Mouse (Mus musculus) G1E (cell line): ENCODE results near the gene Farp2.

ENCODE experiments used
- CTCF ChIP-seq: IDR thresholded peaks from 2 replicates; pipeline ENCODE4 v1.5.1; 2012; ENCODE audit warnings: low read depth, low read length, inconsistent platforms, mixed read lengths
- GATA1 ChIP-seq: IDR thresholded peaks from 2 replicates; pipeline ENCODE4 v1.6.1; 2012; ENCODE audit warnings: borderline replicate concordance, low read length, inconsistent platforms, mixed read lengths
- TAL1 ChIP-seq: conservative IDR thresholded peaks from 2 replicates; pipeline ENCODE4 v1.6.1; 2012; ENCODE audit warnings: low read depth, low read length, inconsistent platforms, mixed read lengths

DNA sequence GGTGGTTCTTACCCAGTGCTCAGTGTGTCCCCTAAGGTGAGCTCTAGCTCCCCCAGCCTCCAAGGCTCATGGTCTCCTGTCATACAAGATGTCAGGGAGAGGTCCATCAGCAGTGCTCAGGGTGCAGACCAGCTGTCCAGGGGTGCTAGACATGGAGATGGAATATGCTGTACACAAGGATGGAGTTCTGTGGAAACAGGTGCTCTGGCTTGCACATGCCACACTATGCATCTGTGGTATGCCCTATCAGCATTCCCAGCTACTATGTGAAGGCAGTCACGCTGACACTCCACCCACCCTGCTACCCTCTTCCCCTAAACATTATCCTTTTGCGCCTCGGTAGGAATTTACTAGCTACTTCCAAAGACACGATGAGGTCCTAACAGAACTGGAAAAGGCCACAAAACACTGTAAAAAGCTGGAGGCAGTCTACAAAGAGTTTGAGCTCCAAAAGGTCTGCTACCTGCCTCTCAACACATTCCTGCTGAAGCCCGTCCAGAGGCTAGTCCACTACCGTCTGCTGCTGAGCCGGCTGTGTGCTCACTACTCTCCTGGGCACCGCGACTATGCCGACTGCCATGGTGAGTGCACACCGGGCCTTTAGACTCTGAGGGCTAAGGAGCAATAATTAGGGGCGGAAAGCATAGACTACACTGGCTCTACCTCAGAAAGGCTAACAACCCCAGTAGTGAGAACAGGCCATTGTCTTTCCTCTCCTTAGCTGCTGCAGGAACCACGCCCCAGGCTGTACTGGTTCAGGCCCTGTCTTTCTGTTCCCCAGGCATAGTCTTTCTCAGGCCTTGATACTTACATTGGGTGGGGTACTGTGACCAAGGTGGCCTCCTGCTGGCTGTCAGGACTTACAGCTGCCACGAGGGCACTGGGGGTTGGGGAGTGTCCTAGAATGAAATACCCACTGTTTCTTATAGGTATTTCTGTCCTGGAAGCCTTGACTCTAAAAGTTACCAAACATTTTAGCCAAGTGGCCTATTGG is 95.5 kb downstream of the Farp2 start:
- TF ChIP-seq TAL1, result no peak
- no peak for TF ChIP-seq CTCF
- TF ChIP-seq GATA1, result no peak
